Mouse (Mus musculus): ENCODE results near the gene Gng13. TPM values are rescaled to one million over a fixed set of nuclear protein-coding genes. Genes with fewer than 3 reads are reported as not detected.
"Not testable (repeated sequence)": the region's sequence is repeated elsewhere in the genome, so short reads cannot be mapped to it uniquely, and the experiment has no call there.

Gene Gng13
- total and polyA plus RNA-seq, 3 experiments, result 0.13 to 3.9 TPM; not detected in 1

GRCm38 (mm10) chr17:25735246-25735645, 18.3 kb downstream of the Gng13 start:
- H3K27me3 ChIP-seq (ENCODE audit: control insufficient read depth in 1 of 2, insufficient read depth in 2 of 2, low read length in 2 of 2), result no peaks in the 10 kb centered on the region
- H3K4me1 ChIP-seq (ENCODE audit: control insufficient read depth in 1 of 2, insufficient read depth in 2 of 2, low read length in 2 of 2), result no peaks in the 10 kb centered on the region
- no peak overlapping the region for H3K27ac ChIP-seq (ENCODE audit: control insufficient read depth, low read depth, low read length)
- no peak for TF ChIP-seq MYB (IDR thresholded peaks at IDR 0.05; ENCODE audit: low read depth, low read length)
- no peak for TF ChIP-seq POLR2A (IDR thresholded peaks at IDR 0.05; ENCODE audit: control insufficient read depth in 1 of 2, insufficient read depth in 1 of 2, low read depth in 1 of 2, low read length in 2 of 2, poor library complexity in 1 of 2)
- no peak for TF ChIP-seq CHD2 (IDR thresholded peaks at IDR 0.05; ENCODE audit: low read length)
- no peak for TF ChIP-seq GATA1 (IDR thresholded peaks at IDR 0.05; ENCODE audit: low read depth, low read length)
- no peaks in the 10 kb centered on the region for H3K79me2 ChIP-seq (ENCODE audit: control insufficient read depth, insufficient read depth, low read length, poor library complexity)
- H3K9me3 ChIP-seq (replicated peaks; ENCODE audit: insufficient read depth, low read length), result no peaks in the 10 kb centered on the region
- H3K4me3 ChIP-seq (ENCODE audit: control insufficient read depth in 1 of 2, insufficient read depth in 1 of 2, low read depth in 2 of 2, low read length in 2 of 2), result no peak overlapping the region
- DNase-seq (ENCODE audit: low read depth, low spot score), result no peak
- no peaks in the 10 kb centered on the region for H3K36me3 ChIP-seq (ENCODE audit: control insufficient read depth in 1 of 2, insufficient read depth in 2 of 2, low read length in 2 of 2)
- no peak overlapping the region for H3K9ac ChIP-seq (ENCODE audit: control insufficient read depth, low read depth, low read length, poor library complexity, severe bottlenecking)

- no peak within 1 kb of the TSS for H3K4me3 ChIP-seq (ENCODE audit: control insufficient read depth in 1 of 2, insufficient read depth in 1 of 2, low read depth in 2 of 2, low read length in 2 of 2)
- TF ChIP-seq POLR2AphosphoS2 (IDR thresholded peaks at IDR 0.05; ENCODE audit: low read length), result no peak
- no peak for TF ChIP-seq MEF2A (IDR thresholded peaks at IDR 0.05; ENCODE audit: extremely low read depth, insufficient replicate concordance, low read depth, low read length, poor library complexity, severe bottlenecking)
- TF ChIP-seq GABPA (IDR thresholded peaks at IDR 0.05; ENCODE audit: low read depth, low read length), result no peak
- H3K27me3 ChIP-seq (ENCODE audit: control insufficient read depth in 1 of 2, insufficient read depth in 2 of 2, low read length in 2 of 2), result peaks cover 0 to 4% of the 10 kb centered on the region in 2 experiments; a peak in 1 of 4 replicates
- H3K27ac ChIP-seq (ENCODE audit: control insufficient read depth, low read depth, low read length), result no peak within 1 kb of the TSS
- no peaks in the 10 kb centered on the region for H3K36me3 ChIP-seq (ENCODE audit: control insufficient read depth in 1 of 2, insufficient read depth in 2 of 2, low read length in 2 of 2)
- no peaks in the 10 kb centered on the region for H3K4me1 ChIP-seq (ENCODE audit: control insufficient read depth in 1 of 2, insufficient read depth in 2 of 2, low read length in 2 of 2)
- H3K9me3 ChIP-seq (replicated peaks; ENCODE audit: insufficient read depth, low read length), result no peaks in the 10 kb centered on the region
- H3K79me2 ChIP-seq (ENCODE audit: control insufficient read depth, insufficient read depth, low read length, poor library complexity), result no peaks in the 10 kb centered on the region
- no peak within 1 kb of the TSS for H3K9ac ChIP-seq (ENCODE audit: control insufficient read depth, low read depth, low read length, poor library complexity, severe bottlenecking)
- DNase-seq (ENCODE audit: low read depth, low spot score), result no peak
Observed at GRCm38 (mm10) chr17:25735745-25736144, 18.8 kb downstream of the Gng13 start, which contains the start of gene Mslnl. TSS of gene Mslnl (plus strand) at chr17:25736042.

DNA sequence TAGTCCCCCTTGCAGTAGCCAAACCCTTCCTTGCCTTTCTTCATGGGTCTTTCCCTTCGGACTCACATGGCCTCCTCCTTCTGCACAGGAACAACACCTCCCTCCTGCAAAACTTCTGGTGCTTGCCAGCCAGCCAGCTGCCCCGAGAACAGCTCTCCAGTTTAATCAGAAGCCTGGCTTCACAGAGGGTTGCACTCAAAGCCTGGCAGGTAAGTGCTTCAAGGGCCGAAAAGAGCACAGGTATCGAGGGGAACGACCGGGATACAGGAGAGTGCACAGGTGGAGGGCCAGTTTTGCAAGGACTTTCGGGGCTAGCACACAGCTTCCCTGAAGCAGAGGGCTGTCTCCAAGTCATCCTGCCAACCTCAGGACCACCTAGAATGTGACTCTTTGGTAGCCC, 21.9 kb downstream of the Gng13 start:
- H3K9ac ChIP-seq (ENCODE audit: control insufficient read depth, low read depth, low read length, poor library complexity, severe bottlenecking), result no peak overlapping the region
- no peaks in the 10 kb centered on the region for H3K36me3 ChIP-seq (ENCODE audit: control insufficient read depth in 1 of 2, insufficient read depth in 2 of 2, low read length in 2 of 2)
- TF ChIP-seq MXI1 (IDR thresholded peaks at IDR 0.05; ENCODE audit: low read depth, low read length), result no peak
- TF ChIP-seq MAFK (IDR thresholded peaks at IDR 0.05; ENCODE audit: borderline replicate concordance, low read depth, low read length), result no peak
- no peak for TF ChIP-seq POLR2AphosphoS5 (IDR thresholded peaks at IDR 0.05; ENCODE audit: borderline replicate concordance, low read depth, low read length)
- TF ChIP-seq TCF12 (IDR thresholded peaks at IDR 0.05; ENCODE audit: low read depth, low read length), result no peak
- no peak for TF ChIP-seq ZC3H11A (IDR thresholded peaks at IDR 0.05; ENCODE audit: low read depth, low read length)
- no peak for TF ChIP-seq E2F4 (IDR thresholded peaks at IDR 0.05; ENCODE audit: borderline replicate concordance, low read depth, low read length)
- no peak for TF ChIP-seq TAL1 (IDR thresholded peaks at IDR 0.05; ENCODE audit: low read length)
- no peak for TF ChIP-seq KAT2A (conservative IDR thresholded peaks at IDR 0.05; ENCODE audit: low read depth, low read length)
- no peak for TF ChIP-seq NELFE (IDR thresholded peaks at IDR 0.05; ENCODE audit: low read depth, low read length)
- TF ChIP-seq MAZ (IDR thresholded peaks at IDR 0.05; ENCODE audit: low read depth, low read length), result no peak
- no peak for TF ChIP-seq POLR2A (IDR thresholded peaks at IDR 0.05; ENCODE audit: control insufficient read depth in 1 of 2, insufficient read depth in 1 of 2, low read depth in 1 of 2, low read length in 2 of 2, poor library complexity in 1 of 2)
- no peak for TF ChIP-seq GABPA (IDR thresholded peaks at IDR 0.05; ENCODE audit: low read depth, low read length)
- no peak for TF ChIP-seq EP300 (IDR thresholded peaks at IDR 0.05; ENCODE audit: low read depth in 1 of 2, low read length in 2 of 2)
- TF ChIP-seq UBTF (IDR thresholded peaks at IDR 0.05; ENCODE audit: borderline replicate concordance, insufficient read depth, low read depth, low read length), result no peak
- no peak overlapping the region for H3K4me3 ChIP-seq (ENCODE audit: control insufficient read depth in 1 of 2, insufficient read depth in 1 of 2, low read depth in 2 of 2, low read length in 2 of 2)
- H3K79me2 ChIP-seq (ENCODE audit: control insufficient read depth, insufficient read depth, low read length, poor library complexity), result no peaks in the 10 kb centered on the region
- H3K9me3 ChIP-seq (replicated peaks; ENCODE audit: insufficient read depth, low read length), result no peaks in the 10 kb centered on the region
- H3K27me3 ChIP-seq (ENCODE audit: control insufficient read depth in 1 of 2, insufficient read depth in 2 of 2, low read length in 2 of 2), result peaks cover 4% of the 10 kb centered on the region in 2 experiments; a peak in 2 of 4 replicates
- H3K27ac ChIP-seq (ENCODE audit: control insufficient read depth, low read depth, low read length), result no peak overlapping the region
- H3K4me1 ChIP-seq (ENCODE audit: control insufficient read depth in 1 of 2, insufficient read depth in 2 of 2, low read length in 2 of 2), result no peaks in the 10 kb centered on the region
- DNase-seq (ENCODE audit: low read depth, low spot score), result no peak

- H3K79me2 ChIP-seq (ENCODE audit: control insufficient read depth, insufficient read depth, low read length, poor library complexity); H3K9ac ChIP-seq (ENCODE audit: control insufficient read depth, low read depth, low read length, poor library complexity, severe bottlenecking); H3K27ac ChIP-seq (ENCODE audit: control insufficient read depth, low read depth, low read length); H3K4me1 ChIP-seq (ENCODE audit: control insufficient read depth in 1 of 2, insufficient read depth in 2 of 2, low read length in 2 of 2); H3K27me3 ChIP-seq (ENCODE audit: control insufficient read depth in 1 of 2, insufficient read depth in 2 of 2, low read length in 2 of 2); H3K9me3 ChIP-seq (replicated peaks; ENCODE audit: insufficient read depth, low read length); DNase-seq (ENCODE audit: low read depth, low spot score); H3K4me3 ChIP-seq (ENCODE audit: control insufficient read depth in 1 of 2, insufficient read depth in 1 of 2, low read depth in 2 of 2, low read length in 2 of 2); H3K36me3 ChIP-seq (ENCODE audit: control insufficient read depth in 1 of 2, insufficient read depth in 2 of 2, low read length in 2 of 2): not testable (repeated sequence)
Observed at GRCm38 (mm10) chr17:25741471-25741870, 24.5 kb downstream of the Gng13 start.

Data from MEL (cell line).